Mouse (Mus musculus) E14TG2a.4 (cell line): ENCODE results near the gene Tmem258.

ENCODE experiments used
- CTCF ChIP-seq: conservative IDR thresholded peaks from 2 replicates; pipeline ENCODE4 v1.5.1; 2014; ENCODE audit warnings: low read length
- POU5F1 ChIP-seq: IDR thresholded peaks from 2 replicates; pipeline ENCODE4 v1.6.1; 2014; ENCODE audit warnings: low read length, borderline replicate concordance

DNA sequence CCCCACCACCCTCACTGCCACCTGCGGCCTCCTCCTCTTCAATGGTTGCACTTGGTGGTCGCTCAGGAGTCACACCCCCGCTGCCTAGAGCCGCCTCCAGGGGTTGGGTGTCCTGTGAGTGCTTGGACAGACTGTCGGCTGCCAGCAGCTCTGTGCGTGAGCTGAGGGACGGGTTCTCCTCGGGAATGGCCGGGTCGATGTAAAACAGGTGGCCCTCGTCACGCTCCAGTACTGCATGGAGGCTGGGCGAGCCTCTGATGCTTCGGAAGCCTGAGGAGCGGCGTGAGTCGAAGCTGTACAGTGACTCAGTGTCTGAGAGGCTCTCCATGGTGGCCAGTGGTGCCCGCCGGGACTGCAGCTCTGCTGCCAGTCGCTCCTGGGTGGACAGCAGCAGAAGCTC is 44.3 kb downstream of the Tmem258 start:
- no peak for TF ChIP-seq CTCF
- TF ChIP-seq POU5F1: no peak
